8 mouse cellular contexts compared by ENCODE assay signal in genomic region chr7:27330709-27331540, GRCm38 (mm10). TPM values are rescaled to one million over a fixed set of nuclear protein-coding genes. Genes with fewer than 3 reads are reported as not detected.
DNase-seq lines count a peak whose midpoint lies in the region; ATAC-seq and TF ChIP-seq lines count a peak whose summit lies in the region.

No protein-coding gene starts in this region.

- no peak overlapping the region for H3K27ac ChIP-seq in forebrain, embryonic 13.5 days

- peak overlapping the region; percentile 62 for H3K4me2 ChIP-seq in forebrain, embryonic 13.5 days

- H3K4me1 ChIP-seq in G1E (ENCODE audit: insufficient read depth, low read depth, low read length) = peaks cover 73% of the 10 kb centered on the region
- peaks cover 51% of the 10 kb centered on the region for H3K4me1 ChIP-seq in forebrain, embryonic 13.5 days

- no peak for TF ChIP-seq POLR2A in brain, embryonic 14.5 days (IDR thresholded peaks at IDR 0.05; ENCODE audit: borderline replicate concordance, extremely low read depth, insufficient read depth, insufficient read length, poor library complexity, severe bottlenecking)

- peak overlapping the region; percentile 31; the same call in 1 of the 2 replicates for H3K9ac ChIP-seq in forebrain, embryonic 13.5 days

- H3K4me3 ChIP-seq in G1E (ENCODE audit: low read depth, low read length) = peak overlapping the region; percentile 71
- H3K4me3 ChIP-seq in forebrain, embryonic 13.5 days = peak overlapping the region; percentile 38

- peaks cover 78% of the 10 kb centered on the region for H3K27me3 ChIP-seq in G1E (ENCODE audit: insufficient read depth, low read length)
- H3K27me3 ChIP-seq in forebrain, embryonic 13.5 days = peaks cover 97% of the 10 kb centered on the region

- DNase-seq in G1E (ENCODE audit: low spot score) = peak; percentile 94
- DNase-seq in brain, embryonic 14.5 days (ENCODE audit: low read depth) = peak; percentile 73
- peak; percentile 66 for DNase-seq in left cerebral cortex, adult 11 months (ENCODE audit: low spot score)
- peak; percentile 60 for DNase-seq in right cerebral cortex, postnatal 25 days
- peak; percentile 95 to 96 for DNase-seq in urinary bladder, postnatal 4 days (ENCODE audit: low spot score in 2 of 2)

- under 1% methylated on average over 39 of the region's 39 CpGs for WGBS in forebrain, embryonic 13.5 days

- TF ChIP-seq CTCF in G1E (IDR thresholded peaks at IDR 0.05; ENCODE audit: low read depth, low read length) = no peak
- no peak for TF ChIP-seq CTCF in brain, embryonic 14.5 days (IDR thresholded peaks at IDR 0.05; ENCODE audit: borderline replicate concordance, extremely low read depth, insufficient read depth, insufficient read length)

- H3K9me3 ChIP-seq in G1E (replicated peaks) = no peaks in the 10 kb centered on the region
- no peaks in the 10 kb centered on the region for H3K9me3 ChIP-seq in forebrain, embryonic 13.5 days (replicated peaks)

- peak; percentile 81 for ATAC-seq in G1E (ENCODE audit: extremely low read depth, insufficient number of reproducible peaks, low FRiP score, poor library complexity, severe bottlenecking)
- ATAC-seq in forebrain, embryonic 13.5 days = no peak
- peak; percentile 54 to 59 for ATAC-seq in hematopoietic stem cell, adult 5-6 weeks (replicated peaks in 1 of 2; ENCODE audit: insufficient read depth in 1 of 2, low FRiP score in 2 of 2, low TSS enrichment in 1 of 2, low read depth in 1 of 2, poor library complexity in 2 of 2, severe bottlenecking in 2 of 2)
- ATAC-seq in megakaryocyte progenitor cell, adult 5-6 weeks (replicated peaks; ENCODE audit: poor library complexity) = peak; percentile 68

- no peaks in the 10 kb centered on the region for H3K36me3 ChIP-seq in G1E (replicated peaks)
- no peaks in the 10 kb centered on the region for H3K36me3 ChIP-seq in forebrain, embryonic 13.5 days (ENCODE audit: poor library complexity, severe bottlenecking)

RNA-seq across cellular contexts. Expression of gene Ltbp4, which starts 6.6 kb away (rescaled TPM):
- total RNA-seq in G1E (2014; fragmentation: Nextera tagmentation) (0.39 and 9.1 TPM in 2 replicates), G1E (2017) (0.06 and 0.16 TPM in 2 replicates)
- 1.0 and 1.5 TPM in 2 replicates for polyA plus RNA-seq in G1E (2012)
- polyA plus RNA-seq in brain, embryonic 14.5 days (2012; rRNA removed) = 24.3 and 24.4 TPM in 2 replicates
- 10.5 and 13.4 TPM in 2 replicates for polyA plus RNA-seq in forebrain, embryonic 13.5 days (2015; fragmentation: Nextera tagmentation; extraction: Ambion mirVana)
- total RNA-seq in hematopoietic stem cell, adult 5-6 weeks (2017) = 1.9 TPM in 1 of 2 replicates, not detected in the other
- total RNA-seq in megakaryocyte progenitor cell, adult 5-6 weeks (2015) = 0.05 TPM in 1 of 2 replicates, not detected in the other
- not detected in 2 replicates for total RNA-seq in megakaryocyte progenitor cell, adult 5-6 weeks (2017)

RNA-seq across cellular contexts. Expression of gene Shkbp1, which starts 24.9 kb away (rescaled TPM):
- total RNA-seq in G1E (2014; fragmentation: Nextera tagmentation) (89.8 and 111 TPM in 2 replicates), G1E (2017) (27.4 and 29.5 TPM in 2 replicates)
- polyA plus RNA-seq in G1E (2012) = 218 and 220 TPM in 2 replicates
- polyA plus RNA-seq in brain, embryonic 14.5 days (2012; rRNA removed) = 142 and 232 TPM in 2 replicates
- 85.4 and 89.3 TPM in 2 replicates for polyA plus RNA-seq in forebrain, embryonic 13.5 days (2015; fragmentation: Nextera tagmentation; extraction: Ambion mirVana)
- 15.8 and 22.4 TPM in 2 replicates for total RNA-seq in hematopoietic stem cell, adult 5-6 weeks (2017)
- total RNA-seq in megakaryocyte progenitor cell, adult 5-6 weeks (2015) = 18.8 and 23.9 TPM in 2 replicates
- 10.7 and 11.0 TPM in 2 replicates for total RNA-seq in megakaryocyte progenitor cell, adult 5-6 weeks (2017)

RNA-seq across cellular contexts. Expression of gene Gm20479, which starts 26.3 kb away (rescaled TPM):
- total RNA-seq in G1E (2014; fragmentation: Nextera tagmentation) (not detected in 2 replicates), G1E (2017) (1.3 TPM in 1 of 2 replicates, not detected in the other)
- 1.2 and 1.4 TPM in 2 replicates for polyA plus RNA-seq in G1E (2012)
- 0.20 TPM in 1 of 2 replicates, not detected in the other for polyA plus RNA-seq in brain, embryonic 14.5 days (2012; rRNA removed)
- polyA plus RNA-seq in forebrain, embryonic 13.5 days (2015; fragmentation: Nextera tagmentation; extraction: Ambion mirVana) = 0.62 TPM in 1 of 2 replicates, not detected in the other
- total RNA-seq in hematopoietic stem cell, adult 5-6 weeks (2017) = not detected in 2 replicates
- total RNA-seq in megakaryocyte progenitor cell, adult 5-6 weeks (2015) = not detected in 2 replicates
- total RNA-seq in megakaryocyte progenitor cell, adult 5-6 weeks (2017) = not detected in 2 replicates
